Comparison of ENCODE assay signal across 8 mouse cellular contexts in the genomic region with DNA sequence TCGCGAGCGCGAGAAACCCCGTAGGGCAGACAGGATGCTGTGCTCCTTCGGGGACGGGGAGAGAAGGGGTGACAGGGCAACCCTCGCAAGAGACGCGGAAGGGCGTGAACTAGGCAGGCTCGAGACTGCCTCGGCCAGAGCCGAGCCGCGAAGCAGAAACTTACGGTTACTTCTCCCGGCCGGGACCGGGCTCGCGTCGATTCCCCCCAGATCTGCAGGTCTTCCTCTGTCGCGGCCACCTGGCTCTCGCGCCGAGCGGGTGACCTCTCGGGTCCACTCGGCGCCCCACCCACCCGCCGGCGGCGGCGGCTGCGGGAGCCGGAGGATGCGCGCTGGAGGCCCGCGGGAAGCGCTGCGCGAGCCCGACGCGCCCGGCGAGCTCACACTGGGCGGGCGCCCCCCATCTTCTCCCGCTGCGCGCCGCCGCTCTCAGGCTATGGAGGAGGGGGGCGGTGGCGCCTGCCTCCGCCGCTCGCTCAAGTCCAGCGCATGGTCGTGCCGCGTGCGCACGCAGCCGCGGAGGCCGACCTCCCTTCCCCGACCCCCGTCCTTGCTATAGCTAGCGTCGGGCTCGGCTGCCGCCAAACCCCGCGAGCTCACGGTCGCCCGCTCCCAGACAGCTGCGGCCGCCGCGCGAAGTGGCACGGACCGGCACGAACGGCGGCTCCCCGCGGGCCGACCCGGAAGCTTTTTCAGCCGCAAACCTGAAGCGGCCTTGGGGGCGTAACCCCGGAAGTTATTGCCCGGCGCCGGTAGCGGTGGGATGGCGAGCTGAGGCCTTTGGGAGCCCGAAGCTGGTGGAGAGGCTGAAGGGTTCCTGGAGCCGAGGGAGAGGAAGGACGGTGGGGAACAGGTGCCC. TPM values are rescaled to one million over a fixed set of nuclear protein-coding genes. Genes with fewer than 3 reads are reported as not detected.
DNase-seq lines count a peak whose midpoint lies in the region; ATAC-seq and TF ChIP-seq lines count a peak whose summit lies in the region.

A gene (minus strand): TSS at position 493 of the 859 bp plus-strand sequence.
A gene (plus strand): TSS at position 752 of the 859 bp plus-strand sequence.

- no peaks in the 10 kb centered on the region for H3K27me3 ChIP-seq in forebrain, embryonic 15.5 days
- H3K27me3 ChIP-seq in lung, embryonic 14.5 days (ENCODE audit: insufficient read depth, low read length), result no peaks in the 10 kb centered on the region
- no peaks in the 10 kb centered on the region for H3K27me3 ChIP-seq in thymus, adult 2 months (ENCODE audit: control insufficient read depth, insufficient read depth, low read length)

- peak; percentile 77 for DNase-seq in ES-CJ7 (ENCODE audit: low read depth, low spot score)
- peak; percentile 87 for DNase-seq in cerebellum, adult 11 months
- peak; percentile 81 for DNase-seq in heart, postnatal 25 days (ENCODE audit: low spot score)
- peak; percentile 89 to 92 for DNase-seq in layer of hippocampus, adult 2 months (ENCODE audit: low spot score in 2 of 2)
- DNase-seq in lung, embryonic 14.5 days, result peak; percentile 91
- peak; percentile 90 for DNase-seq in thymus, adult 2 months

- H3K9me3 ChIP-seq in forebrain, embryonic 15.5 days, result no peaks in the 10 kb centered on the region
- H3K9me3 ChIP-seq in lung, embryonic 14.5 days (ENCODE audit: low read depth, low read length), result no peaks in the 10 kb centered on the region

- H3K27ac ChIP-seq in forebrain, embryonic 15.5 days (replicated peaks), result peak within 1 kb of the TSS; percentile 93
- peak within 1 kb of the TSS; percentile 94 for H3K27ac ChIP-seq in layer of hippocampus, adult 2 months
- H3K27ac ChIP-seq in lung, embryonic 14.5 days (ENCODE audit: low read depth), result peak within 1 kb of the TSS; percentile 91
- H3K27ac ChIP-seq in olfactory bulb, adult 2 months (ENCODE audit: insufficient read depth, low read depth, low read length), result peak within 1 kb of the TSS; percentile 78; the same call in 1 of the 2 replicates
- peak within 1 kb of the TSS; percentile 80 for H3K27ac ChIP-seq in thymus, adult 2 months (ENCODE audit: control insufficient read depth, insufficient read depth, low read length)

- peak; percentile 82 for TF ChIP-seq POLR2A in olfactory bulb, adult 2 months (IDR thresholded peaks at IDR 0.05; ENCODE audit: insufficient read depth, low read depth, low read length)
- TF ChIP-seq POLR2A in thymus, adult 2 months (IDR thresholded peaks at IDR 0.05; ENCODE audit: control insufficient read depth, extremely low read depth, insufficient read depth, low read length, poor library complexity), result peak; percentile 76

- intact Hi-C loops in heart, postnatal 25 days (cut with DNase I), result loop anchor here (5.0 kb wide), 2 partner anchors 70 to 155 kb away; no protein-coding TSS in a partner anchor

- peaks cover 37% of the 10 kb centered on the region for H3K4me1 ChIP-seq in forebrain, embryonic 15.5 days
- peaks cover 3% of the 10 kb centered on the region; the same call in 1 of the 2 replicates for H3K4me1 ChIP-seq in lung, embryonic 14.5 days (ENCODE audit: insufficient read depth)
- no peaks in the 10 kb centered on the region for H3K4me1 ChIP-seq in olfactory bulb, adult 2 months (ENCODE audit: control insufficient read depth, insufficient read depth, low read length)
- peaks cover 5% of the 10 kb centered on the region; the same call in 1 of the 2 replicates for H3K4me1 ChIP-seq in thymus, adult 2 months (replicated peaks; ENCODE audit: control insufficient read depth, insufficient read depth, low read length)

- ATAC-seq in forebrain, embryonic 15.5 days (replicated peaks), result peak; percentile 97
- ATAC-seq in lung, embryonic 14.5 days (ENCODE audit: insufficient read depth), result peak; percentile 97

- H3K4me2 ChIP-seq in forebrain, embryonic 15.5 days (replicated peaks), result peak within 1 kb of the TSS; percentile 89
- H3K4me2 ChIP-seq in lung, embryonic 14.5 days, result peak within 1 kb of the TSS; percentile 86

- peak; percentile 2; the same call in 1 of the 2 replicates for TF ChIP-seq CTCF in layer of hippocampus, adult 2 months (conservative IDR thresholded peaks at IDR 0.05)
- TF ChIP-seq CTCF in lung, embryonic 14.5 days (IDR thresholded peaks at IDR 0.05; ENCODE audit: low read depth), result no peak
- no peak for TF ChIP-seq CTCF in olfactory bulb, adult 2 months (IDR thresholded peaks at IDR 0.05; ENCODE audit: insufficient read depth, low read depth, low read length)
- TF ChIP-seq CTCF in thymus, adult 2 months (IDR thresholded peaks at IDR 0.05; ENCODE audit: borderline replicate concordance, control insufficient read depth, extremely low read depth, insufficient read depth, low read length, poor library complexity), result peak; percentile 55; the same call in 1 of the 2 replicates

- peak within 1 kb of the TSS; percentile 88 for H3K9ac ChIP-seq in forebrain, embryonic 15.5 days (replicated peaks)
- H3K9ac ChIP-seq in lung, embryonic 14.5 days, result peak within 1 kb of the TSS; percentile 75

- WGBS in forebrain, embryonic 15.5 days, result under 1% methylated on average over 100 of the region's 109 CpGs
- WGBS in lung, embryonic 14.5 days, result under 1% methylated on average over 103 of the region's 109 CpGs
- WGBS in olfactory bulb, adult 2 months, result under 1% methylated on average over 109 of the region's 109 CpGs
- under 1% methylated on average over 106 of the region's 109 CpGs for WGBS in thymus, adult 2 months

- no peaks in the 10 kb centered on the region for H3K36me3 ChIP-seq in forebrain, embryonic 15.5 days
- 0 out of 2 replicates have a peak, but pooled peaks cover 3% of the 10 kb centered on the region for H3K36me3 ChIP-seq in lung, embryonic 14.5 days (ENCODE audit: insufficient read depth)
- H3K36me3 ChIP-seq in thymus, adult 2 months (ENCODE audit: control insufficient read depth, insufficient read depth, low read length), result 0 out of 2 replicates have a peak, but pooled peaks cover 1% of the 10 kb centered on the region

- H3K4me3 ChIP-seq in forebrain, embryonic 15.5 days, result peak within 1 kb of the TSS; percentile 93
- H3K4me3 ChIP-seq in layer of hippocampus, adult 2 months, result peak within 1 kb of the TSS; percentile 87
- H3K4me3 ChIP-seq in lung, embryonic 14.5 days (ENCODE audit: low read depth, low read length), result peak within 1 kb of the TSS; percentile 81
- peak within 1 kb of the TSS; percentile 97 for H3K4me3 ChIP-seq in olfactory bulb, adult 2 months (ENCODE audit: insufficient read depth, low read depth, low read length)
- H3K4me3 ChIP-seq in thymus, adult 2 months (ENCODE audit: control insufficient read depth, insufficient read depth, low read length), result peak within 1 kb of the TSS; percentile 97

RNA-seq across cellular contexts. Expression of the first gene that starts in this region (rescaled TPM):
- polyA plus RNA-seq in forebrain, embryonic 15.5 days (2015; fragmentation: Nextera tagmentation; extraction: Ambion mirVana), result 20.1 and 20.9 TPM in 2 replicates
- 10 to 100 TPM; 21.0 to 25.8 TPM for total RNA-seq in heart, postnatal 25 days (2021)
- total RNA-seq in layer of hippocampus, adult 2 months (2021), result 100 to 1,000 TPM; 110 to 119 TPM
- 12.2 and 13.2 TPM in 2 replicates for polyA plus RNA-seq in lung, embryonic 14.5 days (2014; fragmentation: Nextera tagmentation; extraction: Ambion mirVana)
- not detected in 2 replicates for polyA plus RNA-seq in olfactory bulb, adult 2 months (2012; ENCODE audit: insufficient read depth, insufficient read length, low replicate concordance, missing spikeins)
- 10.4 and 10.5 TPM in 2 replicates for polyA plus RNA-seq in thymus, adult 2 months (2012; rRNA removed)

RNA-seq across cellular contexts. Expression of the second gene that starts in this region (rescaled TPM):
- 68.9 and 70.3 TPM in 2 replicates for polyA plus RNA-seq in forebrain, embryonic 15.5 days (2015; fragmentation: Nextera tagmentation; extraction: Ambion mirVana)
- total RNA-seq in heart, postnatal 25 days (2021), result 10 to 100 TPM; 31.5 to 32.5 TPM
- 10 to 100 TPM; 52.9 to 60.7 TPM for total RNA-seq in layer of hippocampus, adult 2 months (2021)
- polyA plus RNA-seq in lung, embryonic 14.5 days (2014; fragmentation: Nextera tagmentation; extraction: Ambion mirVana), result 45.7 and 45.8 TPM in 2 replicates
- polyA plus RNA-seq in olfactory bulb, adult 2 months (2012; ENCODE audit: insufficient read depth, insufficient read length, low replicate concordance, missing spikeins), result not detected in 2 replicates
- 17.2 and 19.9 TPM in 2 replicates for polyA plus RNA-seq in thymus, adult 2 months (2012; rRNA removed)

Comparison
In these comparisons a context has a peak if more than half of its experiments do, and no peak if none do; other contexts are left out.
1. Peak in every context shown above with its lines: DNase-seq, ATAC-seq, H3K4me3 ChIP-seq and H3K27ac ChIP-seq.
2. RNA of the first gene that starts in this region (total RNA-seq): 110 to 119 TPM in layer of hippocampus, adult 2 months; 21.0 to 25.8 TPM in heart, postnatal 25 days; every median in the first group is over 4 times any median in the second.
3. CTCF ChIP-seq: peak in layer of hippocampus, adult 2 months (single experiment) and thymus, adult 2 months (single experiment); none in lung, embryonic 14.5 days (single experiment) and olfactory bulb, adult 2 months (single experiment).